23 mouse cellular contexts compared by ENCODE assay signal in the genomic region with DNA sequence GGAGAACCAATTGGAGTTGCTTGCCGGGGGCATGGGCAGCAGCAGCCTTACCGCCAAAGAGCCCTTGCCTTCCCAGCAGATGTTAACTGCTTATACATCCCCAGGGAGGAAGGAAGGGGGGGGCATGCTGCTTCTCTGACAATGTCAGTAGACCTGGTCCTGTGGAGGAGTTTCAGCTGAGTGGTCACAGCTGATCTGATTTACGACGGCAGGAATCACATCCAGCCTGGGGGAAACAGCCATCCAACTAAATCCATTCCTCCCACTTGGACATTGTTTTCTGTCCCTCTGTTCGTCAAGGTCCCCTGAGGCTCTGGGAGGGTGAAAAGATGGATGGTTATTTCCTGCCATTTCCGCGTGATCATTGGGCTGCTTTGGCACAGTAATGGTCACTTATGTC. TPM values are rescaled to one million over a fixed set of nuclear protein-coding genes. Genes with fewer than 3 reads are reported as not detected.
DNase-seq lines count a peak whose midpoint lies in the region; ATAC-seq and TF ChIP-seq lines count a peak whose summit lies in the region.
"Had no signal": no experiment of that assay in that cellular context is flagged by ENCODE, and none has a peak within 500 bp of the region (broad histone marks: within the 10 kb centered on the region; RNA-seq: fewer than 3 reads in every experiment).

No protein-coding gene starts in this region.

- TF ChIP-seq POLR2A in heart, adult 2 months (IDR thresholded peaks at IDR 0.05; ENCODE audit: insufficient read depth, low read depth, low read length), result no peak

- no peak overlapping the region for H3K27ac ChIP-seq in heart, adult 2 months
- H3K27ac ChIP-seq in kidney, embryonic 16.5 days (ENCODE audit: low read length), result no peak overlapping the region
- no peak overlapping the region for H3K27ac ChIP-seq in neural tube, embryonic 14.5 days (ENCODE audit: low read depth, low read length)
- H3K27ac ChIP-seq in neural tube, embryonic 15.5 days (replicated peaks), result no peak overlapping the region
- H3K27ac ChIP-seq in hindbrain, embryonic 16.5 days (ENCODE audit: low read depth, low read length), result no peak overlapping the region
- H3K27ac ChIP-seq: embryonic facial prominence, embryonic 10.5 days; forebrain, embryonic 13.5 days; gastrocnemius, adult 2 months; heart, embryonic 10.5 days had no signal

- no peaks in the 10 kb centered on the region for H3K4me1 ChIP-seq in heart, adult 2 months (ENCODE audit: control insufficient read depth, insufficient read depth, low read length)
- H3K4me1 ChIP-seq in kidney, embryonic 16.5 days (ENCODE audit: insufficient read depth, low read length), result no peaks in the 10 kb centered on the region
- H3K4me1 ChIP-seq in neural tube, embryonic 14.5 days (ENCODE audit: control insufficient read depth, insufficient read depth, low read length), result no peaks in the 10 kb centered on the region
- no peaks in the 10 kb centered on the region for H3K4me1 ChIP-seq in neural tube, embryonic 15.5 days
- H3K4me1 ChIP-seq in hindbrain, embryonic 16.5 days (ENCODE audit: control insufficient read depth, insufficient read depth, low read depth, low read length), result no peaks in the 10 kb centered on the region
- H3K4me1 ChIP-seq: forebrain, embryonic 13.5 days; heart, embryonic 10.5 days had no signal

- peak; percentile 71 for ATAC-seq in kidney, embryonic 16.5 days (ENCODE audit: low FRiP score, low TSS enrichment)
- peak; percentile 31; the same call in 1 of the 2 replicates for ATAC-seq in neural tube, embryonic 14.5 days (ENCODE audit: low read depth)
- ATAC-seq in neural tube, embryonic 15.5 days (ENCODE audit: low FRiP score), result no peak
- ATAC-seq in hindbrain, embryonic 16.5 days, result no peak
- ATAC-seq: CD4-positive, CD25-positive, alpha-beta regulatory T cell, adult 4 months; forebrain, embryonic 13.5 days; forebrain, postnatal 0 days had no signal

- TF ChIP-seq EP300 in heart, adult 2 months (IDR thresholded peaks at IDR 0.05; ENCODE audit: insufficient read depth, low read depth, low read length), result no peak

- H3K9ac ChIP-seq in heart, adult 2 months (ENCODE audit: low read depth, low read length), result no peak overlapping the region
- no peak overlapping the region for H3K9ac ChIP-seq in kidney, embryonic 16.5 days (replicated peaks; ENCODE audit: low read length)
- no peak overlapping the region for H3K9ac ChIP-seq in neural tube, embryonic 14.5 days (replicated peaks; ENCODE audit: low read depth, low read length)
- no peak overlapping the region for H3K9ac ChIP-seq in neural tube, embryonic 15.5 days (replicated peaks)
- H3K9ac ChIP-seq in hindbrain, embryonic 16.5 days (ENCODE audit: low read depth, low read length), result no peak overlapping the region
- H3K9ac ChIP-seq: forebrain, embryonic 13.5 days; forebrain, postnatal 0 days had no signal

- H3K9me3 ChIP-seq in kidney, embryonic 16.5 days (ENCODE audit: low read length), result peaks cover 4% of the 10 kb centered on the region; the same call in 1 of the 2 replicates
- H3K9me3 ChIP-seq in neural tube, embryonic 14.5 days (ENCODE audit: control insufficient read depth, low read length), result no peaks in the 10 kb centered on the region
- H3K9me3 ChIP-seq in neural tube, embryonic 15.5 days (replicated peaks), result no peaks in the 10 kb centered on the region
- H3K9me3 ChIP-seq in hindbrain, embryonic 16.5 days (ENCODE audit: control insufficient read depth, low read length), result no peaks in the 10 kb centered on the region
- H3K9me3 ChIP-seq: embryonic facial prominence, embryonic 10.5 days; forebrain, embryonic 13.5 days; G1E had no signal

- intact Hi-C loops in heart, adult 2 months (cut with DNase I), result no loop called here

- no peak overlapping the region for H3K4me2 ChIP-seq in kidney, embryonic 16.5 days (replicated peaks; ENCODE audit: low read depth, low read length)
- H3K4me2 ChIP-seq in neural tube, embryonic 14.5 days (ENCODE audit: low read depth, low read length), result no peak overlapping the region
- no peak overlapping the region for H3K4me2 ChIP-seq in neural tube, embryonic 15.5 days
- no peak overlapping the region for H3K4me2 ChIP-seq in hindbrain, embryonic 16.5 days (ENCODE audit: low read length)
- H3K4me2 ChIP-seq: forebrain, embryonic 13.5 days had no signal

- H3K36me3 ChIP-seq in heart, adult 2 months (ENCODE audit: control insufficient read depth, insufficient read depth, low read length), result no peaks in the 10 kb centered on the region
- H3K36me3 ChIP-seq in kidney, embryonic 16.5 days (ENCODE audit: insufficient read depth, low read length), result no peaks in the 10 kb centered on the region
- H3K36me3 ChIP-seq in neural tube, embryonic 14.5 days (ENCODE audit: control insufficient read depth, insufficient read depth, low read length), result no peaks in the 10 kb centered on the region
- H3K36me3 ChIP-seq in neural tube, embryonic 15.5 days, result no peaks in the 10 kb centered on the region
- H3K36me3 ChIP-seq in hindbrain, embryonic 16.5 days (ENCODE audit: control insufficient read depth, insufficient read depth, low read length), result no peaks in the 10 kb centered on the region
- H3K36me3 ChIP-seq: embryonic facial prominence, embryonic 10.5 days; G1E; heart, embryonic 10.5 days had no signal

- TF ChIP-seq CTCF in heart, adult 2 months (IDR thresholded peaks at IDR 0.05), result no peak

- no peaks in the 10 kb centered on the region for H3K27me3 ChIP-seq in heart, adult 2 months (ENCODE audit: control insufficient read depth, insufficient read depth, low read length)
- H3K27me3 ChIP-seq in kidney, embryonic 16.5 days (ENCODE audit: insufficient read depth, low read length), result no peaks in the 10 kb centered on the region
- H3K27me3 ChIP-seq in neural tube, embryonic 14.5 days (ENCODE audit: control insufficient read depth, insufficient read depth, low read length), result no peaks in the 10 kb centered on the region
- no peaks in the 10 kb centered on the region for H3K27me3 ChIP-seq in neural tube, embryonic 15.5 days (replicated peaks)
- no peaks in the 10 kb centered on the region for H3K27me3 ChIP-seq in hindbrain, embryonic 16.5 days (replicated peaks; ENCODE audit: control insufficient read depth, insufficient read depth, low read length)
- H3K27me3 ChIP-seq: forebrain, embryonic 13.5 days had no signal

- H3K79me2 ChIP-seq in heart, adult 2 months (replicated peaks; ENCODE audit: control insufficient read depth, insufficient read depth, low read length), result no peaks in the 10 kb centered on the region

- no peak overlapping the region for H3K4me3 ChIP-seq in heart, adult 2 months
- H3K4me3 ChIP-seq in kidney, embryonic 16.5 days (ENCODE audit: low read length), result no peak overlapping the region
- H3K4me3 ChIP-seq in neural tube, embryonic 14.5 days (ENCODE audit: low read depth, low read length), result no peak overlapping the region
- no peak overlapping the region for H3K4me3 ChIP-seq in neural tube, embryonic 15.5 days (replicated peaks)
- no peak overlapping the region for H3K4me3 ChIP-seq in hindbrain, embryonic 16.5 days (ENCODE audit: low read length)
- H3K4me3 ChIP-seq: embryonic facial prominence, embryonic 10.5 days; forebrain, embryonic 13.5 days; gastrocnemius, adult 2 months; heart, embryonic 10.5 days had no signal

- 68% methylated on average over 7 of the region's 7 CpGs for WGBS in heart, adult 2 months
- WGBS in kidney, embryonic 16.5 days, result 26% methylated on average over 7 of the region's 7 CpGs
- 39% methylated on average over 7 of the region's 7 CpGs for WGBS in neural tube, embryonic 14.5 days
- WGBS in neural tube, embryonic 15.5 days, result 48% methylated on average over 7 of the region's 7 CpGs
- WGBS in hindbrain, embryonic 16.5 days, result 58% methylated on average over 7 of the region's 7 CpGs

- peak; percentile 79 for DNase-seq in heart, adult 11 months
- DNase-seq in heart, adult 2 months, result no peak
- no peak for DNase-seq in kidney, adult 9 months
- DNase-seq: adrenal gland, adult 8-10 months; adrenal gland, postnatal 36 days; B cell, adult 2 months; cerebellum, adult 2 months; forebrain, postnatal 0 days; gastrocnemius, adult 2 months; gastrocnemius, postnatal 25 days; heart, postnatal 10 days; heart, postnatal 4 days had no signal

RNA-seq across cellular contexts. Expression of a gene that starts 7.8 kb away (rescaled TPM):
- total RNA-seq in heart, adult 2 months (2021), result not detected
- not detected in 2 replicates for polyA plus RNA-seq in heart, adult 2 months (2012; rRNA removed)
- 0.48 and 0.75 TPM in 2 replicates for polyA plus RNA-seq in kidney, embryonic 16.5 days (2015; fragmentation: Nextera tagmentation; extraction: Ambion mirVana)
- 0.21 and 0.40 TPM in 2 replicates for polyA plus RNA-seq in neural tube, embryonic 14.5 days (2014; fragmentation: Nextera tagmentation; extraction: Ambion mirVana)
- polyA plus RNA-seq in neural tube, embryonic 15.5 days (2015; fragmentation: Nextera tagmentation; extraction: Ambion mirVana), result 1.2 and 3.5 TPM in 2 replicates
- 1.3 and 1.5 TPM in 2 replicates for polyA plus RNA-seq in hindbrain, embryonic 16.5 days (2015; fragmentation: Nextera tagmentation; extraction: Ambion mirVana)
- total RNA-seq: gastrocnemius, adult 2 months; gastrocnemius, postnatal 25 days; granulocyte monocyte progenitor cell, adult 5-6 weeks had no signal
- polyA plus RNA-seq: CD4-positive, CD25-positive, alpha-beta regulatory T cell, adult 4 months; G1E; heart, embryonic 14.5 days had no signal

RNA-seq across cellular contexts. Expression of a gene that starts 53.5 kb away (rescaled TPM):
- total RNA-seq in heart, adult 2 months (2021), result 1 to 10 TPM; 1.6 to 2.3 TPM
- polyA plus RNA-seq in heart, adult 2 months (2012; rRNA removed), result 2.0 and 3.4 TPM in 2 replicates
- polyA plus RNA-seq in kidney, embryonic 16.5 days (2015; fragmentation: Nextera tagmentation; extraction: Ambion mirVana), result 14.7 and 17.1 TPM in 2 replicates
- 3.3 and 4.3 TPM in 2 replicates for polyA plus RNA-seq in neural tube, embryonic 14.5 days (2014; fragmentation: Nextera tagmentation; extraction: Ambion mirVana)
- polyA plus RNA-seq in neural tube, embryonic 15.5 days (2015; fragmentation: Nextera tagmentation; extraction: Ambion mirVana), result 2.3 and 2.7 TPM in 2 replicates
- polyA plus RNA-seq in hindbrain, embryonic 16.5 days (2015; fragmentation: Nextera tagmentation; extraction: Ambion mirVana), result 2.1 TPM in 2 replicates

Comparison
In these comparisons a context has a peak if more than half of its experiments do, and no peak if none do; other contexts are left out.
1. ATAC-seq: peak in kidney, embryonic 16.5 days (single experiment) and neural tube, embryonic 14.5 days (single experiment); none in neural tube, embryonic 15.5 days (single experiment) and hindbrain, embryonic 16.5 days (single experiment).